Mouse (Mus musculus) CH12.LX (cell line): ENCODE measurements at regions not wholly inside any gene's neighbourhood (a gene's known extent, or its start where the extent isn't known, plus 50 kb on each side); places are given as distances from the start of the nearest gene placed in this dataset.

Source experiments
- CTCF ChIP-seq, 2 experiments: IDR thresholded peaks in 1 of 2; conservative IDR thresholded peaks in 1 of 2; 2 replicates each; pipeline ENCODE4 v1.5.1; 2011 to 2012; ENCODE audit warnings: low read depth in 2 of 2, low read length in 2 of 2, improper control_type of control experiment in 1 of 2, inconsistent platforms in 1 of 2, mild to moderate bottlenecking in 1 of 2, moderate library complexity in 1 of 2
- POLR2A ChIP-seq: IDR thresholded peaks from 2 replicates; pipeline ENCODE4 v1.6.1; 2011; ENCODE audit warnings: low read depth, mild to moderate bottlenecking, improper control_type of control experiment, low read length

DNA sequence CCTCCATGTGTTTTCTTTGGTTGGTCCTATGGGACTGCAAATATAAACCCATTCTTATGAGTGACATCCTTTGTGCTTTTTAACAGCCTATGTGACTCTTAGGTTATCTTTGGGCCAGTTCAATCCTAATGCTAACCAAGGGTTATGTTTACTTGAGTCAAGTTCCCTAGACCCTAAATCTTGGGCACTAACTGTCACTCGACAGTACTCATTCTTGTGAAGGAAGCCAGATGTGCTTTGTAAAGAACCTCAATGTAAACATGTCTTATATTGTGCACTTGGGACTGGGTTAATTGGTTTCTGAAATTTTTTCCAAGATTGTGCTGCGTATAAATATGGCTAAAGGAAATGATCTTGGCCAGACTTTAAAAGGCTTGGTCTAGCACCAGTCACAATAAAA is 939.0 kb upstream of the Mdga2 start:
- TF ChIP-seq POLR2A, result no peak
- no peak for TF ChIP-seq CTCF (conservative IDR thresholded peaks at IDR 0.05 in 1 of 2, IDR thresholded peaks at IDR 0.05 in 1 of 2; ENCODE audit: low read depth in 2 of 2, low read length in 2 of 2)
